Mouse (Mus musculus): ENCODE data around the gene Nup98.

DNA sequence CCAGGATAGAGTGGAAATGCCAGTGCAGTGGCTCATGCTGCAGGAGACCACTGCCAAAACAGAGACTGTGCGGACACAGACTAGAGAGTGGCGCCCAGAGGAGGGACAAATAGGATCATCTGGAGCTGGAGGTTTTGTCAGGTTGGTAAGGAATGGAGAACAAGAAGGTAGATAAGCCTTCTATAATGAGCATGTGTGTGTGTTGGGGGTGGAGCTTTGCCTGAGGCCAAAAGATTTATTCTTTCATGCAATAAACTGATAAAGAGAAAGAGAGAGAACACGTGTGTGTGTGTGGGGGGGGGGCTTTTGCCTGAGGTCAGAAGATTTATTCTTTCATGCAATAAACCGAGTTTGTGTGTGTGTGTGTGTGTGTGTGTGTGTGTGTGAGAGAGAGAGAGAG is 23.1 kb upstream of the Nup98 start:
- no peak for TF ChIP-seq POLR2A (IDR thresholded peaks at IDR 0.05; ENCODE audit: borderline replicate concordance, control insufficient read depth, low read depth, low read length)
- no peak for TF ChIP-seq CTCF (IDR thresholded peaks at IDR 0.05; ENCODE audit: control insufficient read depth, insufficient read depth, low read length)

All from bone marrow, adult 2 months (tissue).